Mouse (Mus musculus): ENCODE results near the gene Gm11639. TPM values are rescaled to one million over a fixed set of nuclear protein-coding genes. Genes with fewer than 3 reads are reported as not detected.

Gm11639 gene
- polyA plus RNA-seq (2015; fragmentation: Nextera tagmentation; extraction: Ambion mirVana): 0.01 and 0.17 TPM in 2 replicates

DNA sequence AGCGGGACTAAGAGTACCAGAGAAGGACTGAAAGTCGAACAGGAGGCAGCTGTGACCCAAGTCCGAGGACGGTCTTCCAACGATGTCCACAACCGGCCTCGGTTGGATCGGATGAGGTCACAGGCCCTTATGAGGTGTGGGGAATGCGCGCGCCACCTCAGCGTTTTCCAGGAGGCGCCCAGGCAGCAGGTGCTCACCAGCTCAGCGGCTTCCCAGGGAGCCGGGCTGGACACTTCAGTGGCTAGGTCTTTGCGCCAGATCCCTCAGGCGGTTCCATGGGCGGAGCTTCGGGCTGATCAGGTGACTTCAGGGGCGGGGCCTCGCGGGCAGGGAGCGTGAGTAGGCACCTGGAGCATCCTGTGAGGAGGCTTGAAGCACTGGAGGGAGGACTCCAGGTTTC lies at the start of gene Gm11639:
Gene Gm11639, plus strand, starts transcription at position 160 of the 400 bp plus-strand sequence.
- no peaks in the 10 kb centered on the region for H3K36me3 ChIP-seq (replicated peaks)
- H3K27ac ChIP-seq: no peak within 1 kb of the TSS
- peak within 1 kb of the TSS; percentile 16; the same call in 1 of the 2 replicates for H3K4me3 ChIP-seq
- no peaks in the 10 kb centered on the region for H3K4me1 ChIP-seq
- H3K27me3 ChIP-seq (replicated peaks): no peaks in the 10 kb centered on the region
- ATAC-seq (replicated peaks): no peak
- no peak within 1 kb of the TSS for H3K9ac ChIP-seq
- peak within 1 kb of the TSS; percentile 36 for H3K4me2 ChIP-seq
- no peaks in the 10 kb centered on the region for H3K9me3 ChIP-seq
- WGBS: 31% methylated on average over 23 of the region's 23 CpGs

DNA sequence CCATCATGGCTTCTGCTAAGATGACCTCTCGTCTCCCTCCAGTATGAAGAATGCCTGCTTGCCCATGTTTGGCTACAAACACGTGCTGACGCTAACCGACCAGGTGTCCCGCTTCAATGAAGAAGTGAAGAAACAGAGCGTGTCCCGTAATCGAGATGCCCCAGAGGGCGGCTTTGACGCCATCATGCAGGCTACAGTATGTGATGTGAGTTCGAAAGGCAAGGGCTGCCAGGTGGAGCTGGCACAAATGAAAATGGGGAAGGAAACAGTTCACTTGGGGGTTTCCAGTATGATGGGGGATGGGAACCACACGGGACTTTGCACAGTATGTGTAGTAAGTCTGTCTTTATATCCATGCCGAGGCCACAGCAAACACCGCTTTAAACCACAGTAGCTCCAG lies 48.5 kb upstream of the Gm11639 start:
- 92% methylated on average over 14 of the region's 14 CpGs for WGBS
- no peak overlapping the region for H3K4me2 ChIP-seq
- ATAC-seq (replicated peaks): no peak

DNA sequence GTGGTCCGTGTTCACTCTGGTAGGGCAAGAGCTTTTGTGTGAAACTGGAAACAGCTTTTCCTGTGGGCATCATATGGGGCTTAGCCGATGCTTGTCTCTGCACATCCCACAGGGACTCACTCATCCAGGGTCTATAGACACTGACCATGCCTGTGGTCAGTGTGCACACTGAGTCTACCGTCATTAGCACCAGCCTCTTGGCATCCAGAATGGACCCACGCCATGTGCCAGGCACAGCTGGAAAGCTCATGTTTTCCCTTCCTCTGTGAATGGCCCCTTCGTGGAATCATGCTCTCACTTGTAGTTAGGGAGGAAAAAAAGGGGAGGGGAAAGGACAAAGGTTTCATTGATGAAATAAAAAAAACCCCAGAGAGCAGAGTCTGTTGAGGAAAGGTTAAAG lies 47.5 kb upstream of the Gm11639 start:
- Histone ChIP-seq H3K9ac (no peak overlapping the region), H3K4me3 (no peak overlapping the region), H3K36me3 (replicated peaks) (no peaks in the 10 kb centered on the region), H3K4me2 (no peak overlapping the region), H3K27ac (no peak overlapping the region), H3K9me3 (no peaks in the 10 kb centered on the region), H3K4me1 (no peaks in the 10 kb centered on the region), H3K27me3 (replicated peaks) (no peaks in the 10 kb centered on the region)
- WGBS: 61% methylated on average over 5 of the region's 5 CpGs
- no peak for ATAC-seq (replicated peaks)

More for the DNA sequence above, 48.5 kb upstream of the Gm11639 start:
- Histone ChIP-seq H3K27me3 (replicated peaks) (no peaks in the 10 kb centered on the region), H3K9me3 (no peaks in the 10 kb centered on the region), H3K9ac (no peak overlapping the region), H3K4me3 (no peak overlapping the region), H3K36me3 (replicated peaks) (no peaks in the 10 kb centered on the region), H3K27ac (no peak overlapping the region), H3K4me1 (no peaks in the 10 kb centered on the region)

DNA sequence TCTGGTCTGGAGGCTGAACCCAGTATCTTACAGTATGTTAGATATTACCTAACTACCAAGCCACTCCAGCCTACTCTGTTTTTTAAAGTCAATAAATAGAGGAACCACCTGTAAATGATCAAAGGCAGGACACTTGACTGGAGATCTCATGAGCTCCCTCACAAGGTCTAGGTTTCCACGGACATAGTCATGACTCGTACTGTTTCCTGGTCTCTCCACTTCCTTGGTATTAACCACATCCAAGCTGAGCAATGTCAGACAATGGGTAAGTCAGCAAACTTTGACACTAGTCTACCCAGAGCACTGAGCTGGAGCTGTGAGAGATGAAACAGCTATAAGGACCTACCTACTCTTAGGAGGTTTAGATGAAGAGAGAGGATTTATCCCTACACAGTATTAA lies 46.6 kb upstream of the Gm11639 start:
- H3K27me3 ChIP-seq (replicated peaks): no peaks in the 10 kb centered on the region
- no peak overlapping the region for H3K27ac ChIP-seq
- ATAC-seq (replicated peaks): no peak
- 93% methylated on average over 2 of the region's 2 CpGs for WGBS
- H3K9ac ChIP-seq: no peak overlapping the region
- no peaks in the 10 kb centered on the region for H3K4me1 ChIP-seq
- no peaks in the 10 kb centered on the region for H3K9me3 ChIP-seq
- H3K4me2 ChIP-seq: no peak overlapping the region
- no peaks in the 10 kb centered on the region for H3K36me3 ChIP-seq (replicated peaks)
- no peak overlapping the region for H3K4me3 ChIP-seq

DNA sequence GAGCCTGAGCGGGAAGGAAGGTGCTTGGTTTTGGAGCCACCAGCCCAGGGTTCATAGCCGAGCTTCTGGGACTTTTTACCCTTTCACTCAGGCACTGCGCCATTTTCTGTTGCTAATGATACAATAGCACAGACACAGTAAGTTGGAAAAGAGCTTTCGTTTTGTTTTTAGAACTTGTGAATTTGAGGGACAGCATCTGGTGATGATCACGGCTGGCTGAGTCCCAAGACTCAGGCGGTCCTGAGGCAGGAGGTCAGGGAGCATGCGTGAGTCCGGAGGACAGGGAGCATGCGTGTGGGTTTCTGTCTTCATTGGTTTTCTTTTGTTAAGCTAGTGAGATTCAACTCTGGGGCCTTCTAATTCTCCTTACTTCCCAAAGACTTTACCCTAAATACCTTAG lies 45.9 kb upstream of the Gm11639 start:
- ATAC-seq (replicated peaks): no peak
- Histone ChIP-seq H3K9me3 (no peaks in the 10 kb centered on the region), H3K4me2 (no peak overlapping the region), H3K4me1 (no peaks in the 10 kb centered on the region), H3K27me3 (replicated peaks) (no peaks in the 10 kb centered on the region), H3K27ac (no peak overlapping the region), H3K36me3 (replicated peaks) (no peaks in the 10 kb centered on the region), H3K9ac (no peak overlapping the region), H3K4me3 (no peak overlapping the region)
- WGBS: 88% methylated on average over 9 of the region's 9 CpGs

DNA sequence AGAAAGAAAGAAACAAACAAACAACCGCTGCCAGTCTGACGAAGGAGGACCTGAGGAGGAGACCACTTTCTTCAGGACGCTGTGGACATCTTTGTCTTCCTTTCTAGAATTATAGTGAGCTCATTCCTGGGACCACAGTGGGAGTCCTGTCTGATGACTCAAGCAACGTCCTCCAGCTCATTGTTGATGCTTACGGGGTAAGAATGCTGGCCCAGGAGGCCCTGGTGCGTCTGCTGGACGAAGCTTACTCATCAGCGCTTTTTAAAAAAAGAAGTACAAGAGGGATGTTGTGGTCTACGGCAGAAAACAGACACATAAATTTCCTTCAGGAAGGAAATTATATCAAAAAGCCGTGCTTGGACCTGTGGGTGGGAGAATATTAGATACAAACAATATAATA lies 44.6 kb upstream of the Gm11639 start:
- no peak overlapping the region for H3K9ac ChIP-seq
- H3K4me2 ChIP-seq: no peak overlapping the region
- no peak overlapping the region for H3K4me3 ChIP-seq
- H3K27ac ChIP-seq: no peak overlapping the region
- no peaks in the 10 kb centered on the region for H3K4me1 ChIP-seq
- ATAC-seq (replicated peaks): no peak
- WGBS: 80% methylated on average over 10 of the region's 10 CpGs
- no peaks in the 10 kb centered on the region for H3K27me3 ChIP-seq (replicated peaks)
- no peaks in the 10 kb centered on the region for H3K36me3 ChIP-seq (replicated peaks)
- H3K9me3 ChIP-seq: no peaks in the 10 kb centered on the region

DNA sequence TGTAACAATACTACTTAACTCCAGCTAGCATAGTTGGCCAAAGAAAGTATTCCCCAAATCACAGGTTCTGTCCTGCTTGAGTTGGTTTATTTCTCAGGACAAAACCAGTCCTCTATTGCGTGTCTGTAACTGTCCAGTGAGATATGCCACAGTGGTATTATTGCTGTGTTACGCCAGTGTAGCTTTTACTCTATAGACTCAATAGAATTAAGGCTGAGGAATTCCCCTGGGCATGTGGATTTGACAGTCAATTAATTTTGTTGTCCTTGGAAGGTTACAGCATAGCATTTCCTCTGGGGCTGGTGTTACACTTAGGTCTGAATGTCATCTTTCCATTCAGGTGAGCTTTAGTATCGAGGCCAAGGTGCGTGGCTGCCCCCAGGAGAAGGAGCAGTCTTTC lies 42.3 kb upstream of the Gm11639 start:
- Histone ChIP-seq H3K9ac (no peak overlapping the region), H3K4me1 (no peaks in the 10 kb centered on the region), H3K36me3 (replicated peaks) (no peaks in the 10 kb centered on the region), H3K27ac (no peak overlapping the region), H3K27me3 (replicated peaks) (no peaks in the 10 kb centered on the region), H3K4me2 (no peak overlapping the region), H3K4me3 (no peak overlapping the region), H3K9me3 (no peaks in the 10 kb centered on the region)
- no peak for ATAC-seq (replicated peaks)
- 68% methylated on average over 4 of the region's 4 CpGs for WGBS

DNA sequence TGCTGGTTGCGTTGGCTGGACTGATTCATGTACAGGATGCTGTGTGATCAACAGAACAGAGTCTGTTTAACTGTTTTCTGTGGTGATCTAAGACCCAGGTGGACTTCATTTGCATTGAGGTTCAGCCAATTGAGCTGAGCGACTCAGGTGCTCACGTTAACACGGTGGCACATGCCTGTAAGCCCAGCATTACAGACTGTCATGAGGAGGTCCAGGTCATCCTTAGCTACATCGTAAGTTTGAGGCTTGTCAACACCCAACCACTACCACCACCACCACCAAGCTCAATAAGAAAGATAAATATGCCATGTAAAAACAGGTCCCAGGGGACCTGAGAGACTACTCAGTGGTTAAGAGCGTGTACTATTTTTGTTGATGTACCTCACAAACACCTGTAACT lies 40.1 kb upstream of the Gm11639 start:
- Histone ChIP-seq H3K4me1 (no peaks in the 10 kb centered on the region), H3K9me3 (no peaks in the 10 kb centered on the region), H3K27ac (no peak overlapping the region), H3K9ac (no peak overlapping the region), H3K27me3 (replicated peaks) (no peaks in the 10 kb centered on the region), H3K4me3 (no peak overlapping the region), H3K4me2 (no peak overlapping the region), H3K36me3 (replicated peaks) (no peaks in the 10 kb centered on the region)
- whole genome bisulfite sequencing: 96% methylated on average over 6 of the region's 6 CpGs
- ATAC-seq (replicated peaks): no peak

DNA sequence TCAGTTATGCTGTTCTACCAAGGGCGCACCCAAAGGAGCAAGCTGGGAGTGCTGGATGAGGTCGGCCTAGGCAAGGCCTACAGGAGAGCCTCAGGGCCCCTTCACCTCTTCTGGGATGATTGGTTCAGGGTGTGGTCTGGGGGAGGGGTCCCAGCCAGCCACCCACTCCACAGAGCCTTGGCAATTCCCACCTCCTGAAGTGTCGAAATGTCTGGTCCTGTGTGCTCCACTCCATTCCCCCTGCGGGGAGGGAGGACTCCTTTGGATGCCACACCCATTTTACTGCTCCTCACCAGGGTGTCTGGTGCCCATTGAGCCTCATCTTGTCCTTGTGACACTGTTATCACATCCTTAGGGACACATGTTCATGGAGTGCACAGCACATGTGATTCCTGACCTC lies 39.3 kb upstream of the Gm11639 start:
- Histone ChIP-seq H3K9ac (no peak overlapping the region), H3K4me2 (no peak overlapping the region), H3K4me1 (no peaks in the 10 kb centered on the region), H3K4me3 (no peak overlapping the region), H3K36me3 (replicated peaks) (no peaks in the 10 kb centered on the region), H3K27me3 (replicated peaks) (no peaks in the 10 kb centered on the region), H3K9me3 (no peaks in the 10 kb centered on the region), H3K27ac (no peak overlapping the region)
- 85% methylated on average over 4 of the region's 4 CpGs for WGBS
- ATAC-seq (replicated peaks): no peak

DNA sequence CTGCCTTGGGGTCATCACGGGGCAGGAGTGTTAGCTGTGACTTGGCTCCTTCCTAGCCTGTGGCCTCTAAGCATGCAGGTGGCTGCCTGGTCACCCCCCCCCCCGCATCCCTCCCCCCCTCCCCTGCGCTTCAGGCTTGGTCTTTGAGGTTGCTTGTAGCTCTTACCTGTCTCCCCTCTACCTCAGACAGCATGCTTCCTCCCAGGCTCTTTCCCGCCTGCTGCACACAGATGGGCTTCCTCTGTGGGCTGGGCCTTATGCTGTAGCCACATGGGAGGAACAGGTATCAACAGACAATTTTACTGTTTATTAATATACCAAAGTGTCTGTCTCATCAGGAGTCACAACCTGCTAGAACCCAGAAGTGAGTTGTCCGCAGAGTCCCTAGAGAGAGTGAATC lies 38.9 kb upstream of the Gm11639 start:
- Histone ChIP-seq H3K9me3 (no peaks in the 10 kb centered on the region), H3K9ac (no peak overlapping the region), H3K4me1 (no peaks in the 10 kb centered on the region), H3K4me2 (no peak overlapping the region), H3K36me3 (replicated peaks) (no peaks in the 10 kb centered on the region), H3K27ac (no peak overlapping the region), H3K4me3 (no peak overlapping the region), H3K27me3 (replicated peaks) (no peaks in the 10 kb centered on the region)
- no peak for ATAC-seq (replicated peaks)
- 86% methylated on average over 5 of the region's 5 CpGs for WGBS

DNA sequence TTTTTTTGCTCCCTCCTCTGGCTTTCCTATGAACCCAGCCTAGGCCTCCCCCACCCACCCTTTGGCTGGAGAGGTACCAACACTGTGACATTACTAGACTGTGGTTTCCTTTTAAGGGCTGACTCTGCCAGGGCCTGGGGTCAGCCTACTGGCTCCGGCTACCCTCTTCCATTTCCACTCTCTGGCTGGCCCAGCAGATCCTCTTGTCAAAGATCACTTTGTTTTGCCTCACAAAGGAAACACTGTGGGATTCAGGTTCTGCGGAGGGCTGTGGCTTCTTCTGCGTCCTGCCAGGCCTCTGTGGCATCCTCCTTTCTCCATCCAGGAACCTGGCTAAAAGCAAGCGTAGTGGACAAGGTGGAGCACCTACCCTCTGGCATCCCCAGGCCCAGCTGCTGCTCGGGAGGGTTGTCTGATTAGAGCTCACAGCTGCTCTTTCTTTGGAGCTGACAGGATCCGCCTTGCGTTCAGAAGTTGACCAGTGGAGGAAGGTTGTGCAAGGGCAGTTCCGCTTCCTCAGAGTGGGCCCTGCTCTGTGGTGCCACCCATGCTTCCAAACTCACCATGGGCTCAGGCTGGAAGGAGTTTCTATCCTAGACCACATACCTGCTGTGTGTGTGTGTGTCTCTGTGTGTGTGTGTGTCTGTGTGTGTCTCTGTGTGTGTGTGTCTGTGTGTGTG lies 38.2 kb upstream of the Gm11639 start:
- no peak overlapping the region for H3K9ac ChIP-seq
- no peak for ATAC-seq (replicated peaks)
- 65% methylated on average over 8 of the region's 8 CpGs for WGBS
- no peaks in the 10 kb centered on the region for H3K36me3 ChIP-seq (replicated peaks)
- H3K27me3 ChIP-seq (replicated peaks): no peaks in the 10 kb centered on the region
- H3K9me3 ChIP-seq: no peaks in the 10 kb centered on the region
- no peak overlapping the region for H3K27ac ChIP-seq
- H3K4me1 ChIP-seq: no peaks in the 10 kb centered on the region
- no peak overlapping the region for H3K4me3 ChIP-seq
- no peak overlapping the region for H3K4me2 ChIP-seq

DNA sequence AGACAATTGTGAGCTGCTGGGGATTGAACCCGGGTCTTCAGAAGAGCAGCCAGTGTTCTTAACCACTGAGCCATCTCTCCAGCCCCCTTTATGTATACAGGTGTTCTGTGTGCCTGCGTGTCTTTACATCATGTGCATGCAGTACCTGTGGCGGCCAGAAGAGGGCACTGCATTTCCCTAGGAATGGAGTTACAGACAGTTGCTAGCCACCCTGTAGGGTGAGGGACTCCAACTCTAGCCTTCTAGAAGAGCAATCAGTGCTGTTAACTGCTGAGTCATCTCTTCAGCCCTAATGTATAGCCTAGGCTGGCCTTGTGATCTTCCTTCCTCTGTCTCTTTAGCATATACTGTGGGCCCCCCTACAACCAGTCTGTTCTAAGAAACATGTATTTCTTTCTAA lies 36.9 kb upstream of the Gm11639 start:
- no peak for ATAC-seq (replicated peaks)
- H3K27ac ChIP-seq: no peak overlapping the region
- no peaks in the 10 kb centered on the region for H3K27me3 ChIP-seq (replicated peaks)
- H3K4me1 ChIP-seq: no peaks in the 10 kb centered on the region
- H3K9me3 ChIP-seq: no peaks in the 10 kb centered on the region
- no peaks in the 10 kb centered on the region for H3K36me3 ChIP-seq (replicated peaks)
- H3K4me2 ChIP-seq: no peak overlapping the region
- no peak overlapping the region for H3K9ac ChIP-seq
- WGBS: 52% methylated on average over 3 of the region's 3 CpGs
- H3K4me3 ChIP-seq: no peak overlapping the region

DNA sequence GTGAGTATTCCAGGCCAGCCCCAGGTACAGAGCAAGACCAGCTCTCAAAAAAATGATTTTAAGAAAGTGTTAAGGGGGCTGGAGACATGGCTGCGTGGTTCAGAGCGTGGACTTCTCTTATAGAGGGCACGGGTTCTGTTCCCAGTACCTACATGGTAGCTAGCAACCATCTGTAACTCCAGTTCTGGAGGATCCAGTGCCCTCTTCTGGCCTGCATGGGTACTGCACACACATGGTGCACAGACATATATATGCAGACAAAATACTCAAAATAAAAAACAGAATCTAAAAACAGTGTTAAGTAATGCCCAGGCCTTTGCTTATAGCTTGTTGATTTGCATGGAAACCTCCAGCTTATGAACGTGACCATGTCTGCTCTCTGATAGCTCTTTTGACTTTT lies 24.9 kb upstream of the Gm11639 start:
- ATAC-seq (replicated peaks): no peak
- H3K4me2 ChIP-seq: no peak overlapping the region
- 96% methylated on average over 4 of the region's 4 CpGs for WGBS

More for the DNA sequence above, 24.9 kb upstream of the Gm11639 start:
- Histone ChIP-seq H3K36me3 (replicated peaks) (no peaks in the 10 kb centered on the region), H3K4me1 (no peaks in the 10 kb centered on the region), H3K9me3 (no peaks in the 10 kb centered on the region), H3K27me3 (replicated peaks) (no peaks in the 10 kb centered on the region), H3K9ac (no peak overlapping the region), H3K4me3 (no peak overlapping the region), H3K27ac (no peak overlapping the region)
